Mouse (Mus musculus) cerebellum, postnatal 4 days (tissue): ENCODE data around the gene Spsb2.
A peak's percentile ranks its signal among the peaks of the same experiment; 100 is the strongest.
"Not testable (repeated sequence)": the region's sequence is repeated elsewhere in the genome, so short reads cannot be mapped to it uniquely, and the experiment has no call there.

ENCODE experiments used
- DNase-seq, 2 experiments: peaks; one replicate each; pipeline ENCODE4 v3.0.0; 2022; ENCODE audit warnings: low spot score in 2 of 2, mixed read lengths in 1 of 2

Gene Spsb2

DNA sequence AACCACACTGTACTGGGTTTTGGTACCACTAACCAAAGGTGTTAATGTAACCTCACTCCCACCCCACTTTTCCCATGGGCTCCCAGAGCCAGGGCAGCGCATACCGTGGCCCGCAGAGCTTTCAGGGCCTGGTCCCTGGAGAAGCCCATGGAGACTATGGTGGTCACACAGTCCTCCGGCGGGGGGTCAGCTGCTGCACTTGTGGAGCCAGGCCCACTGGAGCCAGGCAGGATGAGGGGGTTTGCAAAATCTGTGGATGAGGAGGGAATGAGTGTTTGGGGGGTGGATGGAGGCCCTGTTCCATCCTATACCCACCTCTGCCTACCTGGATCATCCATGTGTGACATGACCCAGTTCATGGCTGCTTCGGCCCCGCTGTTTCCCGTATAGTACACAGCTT lies 9.1 kb downstream of the Spsb2 start:
- peak in 1 of 2 experiments; percentile 18 for DNase-seq

DNA sequence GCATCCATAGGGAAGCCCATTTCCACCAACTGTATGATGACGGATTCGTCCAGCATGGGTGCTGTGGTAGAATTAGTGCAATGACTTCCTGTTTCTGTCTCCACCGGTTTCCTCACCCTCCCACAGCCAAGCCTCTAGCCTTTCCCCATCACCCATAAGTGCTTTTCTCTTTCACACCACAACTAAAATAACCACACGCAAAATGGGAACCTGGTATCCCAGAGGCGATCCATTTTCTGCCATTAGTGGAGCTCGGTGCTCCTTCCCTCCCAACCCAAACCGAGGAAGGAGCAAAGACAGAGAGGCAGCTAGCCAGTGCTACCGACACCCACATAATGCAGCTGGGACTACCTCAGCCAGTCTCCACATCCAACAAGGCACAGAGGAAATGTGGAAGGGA lies 9.5 kb downstream of the Spsb2 start:
- DNase-seq: no peak

DNA sequence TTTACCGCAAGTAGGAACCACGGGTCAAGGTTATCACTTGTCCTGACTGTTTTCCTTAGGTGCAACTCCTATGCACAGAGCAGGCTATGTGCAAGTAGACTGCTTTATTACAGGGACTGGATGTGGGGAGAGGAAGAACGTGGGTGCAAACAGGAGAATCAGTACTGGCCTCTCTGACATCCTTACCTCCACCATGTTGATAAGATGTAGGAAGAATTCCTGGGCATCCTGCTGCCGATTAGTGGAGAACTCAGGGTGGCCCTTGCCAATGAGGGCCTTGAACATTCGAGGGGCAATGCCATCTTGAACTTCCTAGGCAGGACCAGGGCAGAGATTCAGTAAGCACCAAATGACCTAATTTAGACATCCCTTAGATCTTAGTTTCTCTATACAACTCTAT lies 12.4 kb downstream of the Spsb2 start:
- no peak for DNase-seq

DNA sequence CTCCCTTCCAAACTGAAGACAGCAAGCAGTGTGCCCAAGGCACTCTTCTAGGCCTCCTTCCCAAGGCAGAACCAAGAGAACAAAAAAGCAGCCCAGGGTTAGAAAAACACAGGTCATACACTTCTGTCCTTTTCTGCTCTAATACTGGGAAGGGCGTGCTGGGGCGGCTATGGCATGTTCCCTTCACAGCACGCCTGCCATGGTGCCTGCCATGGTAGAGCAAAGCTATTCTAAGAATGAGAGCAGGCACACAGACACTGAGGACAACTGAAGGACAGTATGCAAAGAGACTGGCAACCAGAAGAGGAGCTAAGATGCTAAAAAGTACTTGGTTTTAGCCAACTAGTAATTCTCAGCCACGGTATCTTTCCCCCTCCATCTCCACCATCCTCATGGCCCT lies 13.6 kb downstream of the Spsb2 start:
- no peak for DNase-seq

DNA sequence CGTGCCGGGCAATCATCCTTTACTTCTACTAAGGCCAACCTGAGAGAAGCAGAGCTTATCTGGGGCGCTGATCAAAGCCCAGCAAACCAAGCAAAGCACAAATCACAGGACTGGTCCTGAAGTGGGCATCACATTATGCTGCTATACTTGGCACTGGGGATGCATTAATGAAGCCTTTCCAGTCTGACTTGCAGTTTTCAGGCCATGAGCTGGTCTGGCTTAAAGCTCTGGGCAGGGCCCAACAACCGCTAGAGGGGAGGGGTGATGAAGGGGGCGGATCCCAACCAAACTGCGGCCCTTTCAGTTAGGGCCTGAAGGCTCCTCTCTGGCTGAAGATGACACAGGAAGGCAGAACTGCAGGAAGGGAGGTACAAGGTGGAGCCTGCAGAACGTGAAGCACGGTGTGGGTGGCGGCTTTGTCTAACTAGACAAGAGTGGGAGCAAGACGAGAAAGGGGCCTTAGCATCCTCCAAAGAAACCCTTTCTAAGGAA lies 19.7 kb downstream of the Spsb2 start:
- DNase-seq: no peak

DNA sequence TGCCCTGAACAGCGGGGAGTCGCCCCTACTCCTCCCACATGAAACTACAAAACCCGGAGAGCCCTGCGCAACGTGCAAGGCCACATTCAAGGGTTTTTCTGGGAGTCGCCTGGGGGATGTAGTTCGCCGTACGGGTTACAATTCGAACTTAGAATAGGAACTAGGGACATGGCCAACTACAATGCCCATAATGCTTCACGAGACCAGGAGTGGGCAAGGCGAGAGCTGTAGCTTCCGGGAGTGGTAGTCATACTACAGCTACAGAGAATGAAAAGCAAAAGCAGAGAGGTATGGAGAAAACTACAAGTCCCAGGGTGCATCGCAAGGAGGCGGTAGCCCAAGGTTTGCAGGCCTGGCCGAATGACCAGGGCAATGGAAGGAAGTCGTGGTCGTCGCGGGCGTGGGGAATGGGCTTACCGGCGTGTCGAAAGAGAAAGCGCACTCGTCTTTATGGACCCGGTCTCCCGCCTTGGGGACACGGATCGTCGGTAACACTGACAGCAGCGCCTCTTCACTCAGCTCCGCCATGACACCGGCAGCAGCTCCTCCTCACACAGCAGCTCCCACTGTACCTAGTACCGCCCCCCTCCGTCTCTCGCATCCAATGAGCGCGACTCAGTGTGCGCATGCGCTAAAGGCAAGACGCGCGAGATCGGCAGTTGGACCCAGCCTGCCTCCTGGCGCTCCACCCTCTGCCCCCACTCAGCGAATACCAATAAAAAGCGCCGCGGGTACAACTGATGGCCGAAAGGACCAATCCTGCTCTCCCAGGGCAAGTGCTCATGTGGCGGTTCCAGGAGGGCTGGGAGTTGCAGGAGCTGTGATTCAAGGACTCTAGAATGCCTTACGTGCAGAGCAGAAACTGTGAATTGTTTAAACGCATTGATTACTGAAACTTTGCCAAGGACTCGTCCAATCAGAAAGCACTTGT lies 20.7 kb downstream of the Spsb2 start, which contains the start of the genes Usp5 and Cdca3:
Gene Usp5, minus strand, starts transcription at position 617 of the 931 bp plus-strand sequence.
Gene Cdca3, plus strand, starts transcription at position 680 of the 931 bp plus-strand sequence.
- peak; percentile 93 to 98 for DNase-seq

DNA sequence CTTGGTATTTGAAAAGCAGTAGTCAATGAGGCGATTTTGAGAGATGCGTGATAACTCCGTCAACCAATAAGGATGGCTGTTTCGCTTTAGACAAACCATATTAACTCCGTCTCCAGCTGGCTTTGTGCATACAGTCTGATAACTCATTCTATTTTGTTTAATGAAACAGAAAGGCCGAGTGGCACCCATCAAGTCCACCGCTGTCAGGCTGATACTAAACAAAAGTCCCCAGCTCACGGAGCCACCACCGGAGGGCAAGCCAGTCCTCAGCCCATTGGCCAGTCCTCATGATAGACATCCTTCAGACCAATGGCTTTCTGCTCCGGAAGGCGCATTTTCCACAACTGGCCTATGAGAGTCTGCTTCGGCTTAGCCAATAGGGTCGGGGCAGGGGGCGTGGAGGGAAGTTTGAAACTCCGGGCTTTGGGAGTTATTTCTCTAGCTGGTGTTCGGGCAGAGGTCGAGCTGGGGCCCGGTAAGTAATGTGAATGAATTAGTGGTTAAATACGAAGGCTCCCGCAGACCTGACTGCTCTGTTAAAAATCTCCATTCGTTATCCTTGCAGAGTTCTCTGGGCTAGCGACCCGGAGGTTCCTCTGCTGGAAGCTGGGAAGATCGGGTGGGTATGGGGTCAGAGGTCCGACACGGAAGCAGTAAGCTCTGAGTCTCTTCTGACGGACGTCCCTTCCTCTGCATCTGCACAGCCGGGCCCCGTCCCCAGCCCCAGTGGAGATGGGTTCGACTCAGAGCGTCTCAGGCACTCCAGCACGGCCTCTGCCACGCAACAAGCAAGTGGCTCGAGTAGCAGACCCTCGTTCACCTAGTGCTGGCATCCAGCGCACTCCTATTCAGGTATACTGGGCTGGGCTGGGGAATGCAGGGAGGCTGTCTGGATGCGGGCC lies 21.6 kb downstream of the Spsb2 start:
- DNase-seq: peak; percentile 73 to 90

DNA sequence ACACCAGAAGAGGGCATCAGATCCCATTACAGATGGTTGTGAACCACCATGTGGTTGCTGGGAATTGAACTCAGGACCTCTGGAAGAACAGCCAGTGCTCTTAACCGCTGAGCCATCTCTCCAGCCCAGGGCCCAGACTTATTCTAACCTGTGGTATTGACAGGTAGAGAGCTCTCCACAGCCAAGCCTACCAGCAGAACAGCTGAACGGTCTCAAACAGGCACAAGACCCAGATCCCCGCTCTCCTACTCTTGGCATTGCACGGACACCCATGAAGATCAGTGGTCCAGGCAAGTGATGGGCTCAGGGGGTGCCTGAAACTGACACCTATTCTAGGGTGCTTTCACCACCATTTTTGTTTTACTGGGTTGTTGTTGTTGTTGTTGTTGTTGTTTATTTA lies 22.7 kb downstream of the Spsb2 start:
- DNase-seq: not testable (repeated sequence)

DNA sequence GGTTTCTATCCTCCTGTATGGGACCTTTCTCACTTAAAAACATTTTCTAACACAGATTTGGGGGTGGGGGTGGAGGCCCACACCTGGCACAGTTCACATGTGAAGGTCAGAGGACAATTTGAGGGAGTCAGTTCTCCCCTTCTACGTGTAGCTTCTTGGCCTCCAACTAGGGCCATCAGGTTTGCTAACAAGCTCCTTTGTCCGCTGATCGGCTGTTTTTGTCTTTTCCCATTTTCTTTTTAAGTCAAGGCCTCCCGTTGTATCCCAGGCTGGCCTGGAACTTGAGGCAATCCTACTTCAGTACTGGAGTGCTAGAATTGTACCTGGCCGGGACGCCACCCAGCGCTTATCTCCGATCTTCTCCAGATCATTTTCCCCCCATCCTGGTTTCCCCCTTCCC lies 23.2 kb downstream of the Spsb2 start:
- DNase-seq: no peak

DNA sequence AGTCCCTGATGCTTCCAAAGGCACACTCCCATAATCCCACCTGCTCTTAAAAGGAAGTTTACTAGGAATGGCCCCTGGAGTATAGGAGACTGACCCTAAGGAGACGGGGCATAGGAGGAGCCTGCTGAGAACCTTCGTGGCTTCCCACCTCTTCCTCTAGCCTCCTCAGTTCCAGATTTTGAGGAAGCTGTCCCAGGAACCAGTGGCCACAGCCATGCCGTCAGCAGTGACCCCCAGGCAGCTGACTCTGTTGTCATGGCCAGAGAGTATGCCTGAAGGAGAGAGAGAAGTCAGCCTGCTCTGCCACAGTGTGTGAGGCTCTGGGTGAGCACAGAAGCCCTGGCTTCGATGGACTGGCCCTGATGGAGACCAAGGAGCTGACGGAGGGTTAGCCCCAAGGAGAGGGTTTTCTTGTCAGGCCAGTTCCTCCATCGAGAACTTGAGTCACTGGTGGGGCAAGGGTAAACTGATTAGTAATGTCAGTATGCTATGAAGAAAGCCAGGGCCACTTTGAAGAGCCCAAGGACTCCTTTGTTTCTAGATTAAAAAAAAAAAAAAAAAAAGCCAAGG lies 26.1 kb downstream of the Spsb2 start:
- no peak for DNase-seq

DNA sequence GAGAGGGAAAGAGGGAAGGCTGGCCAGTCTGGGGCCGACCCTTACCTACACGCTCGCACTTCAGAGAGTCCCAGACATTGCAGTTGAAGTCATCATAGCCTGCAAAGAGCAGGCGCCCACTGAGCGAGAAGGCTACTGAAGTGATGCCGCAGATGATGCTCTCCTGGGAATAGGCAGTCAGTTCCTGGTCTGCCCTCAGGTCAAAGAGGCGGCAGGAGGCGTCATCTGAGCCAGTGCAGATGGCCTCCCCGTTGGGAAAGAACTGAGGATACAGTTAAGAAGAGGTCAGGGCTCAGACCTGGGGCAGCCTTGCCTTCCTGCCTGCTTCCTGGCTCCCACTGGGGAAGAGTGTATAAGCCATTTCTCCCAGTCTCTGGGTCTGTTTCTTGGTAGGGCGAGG lies 27.1 kb downstream of the Spsb2 start:
- DNase-seq: no peak

DNA sequence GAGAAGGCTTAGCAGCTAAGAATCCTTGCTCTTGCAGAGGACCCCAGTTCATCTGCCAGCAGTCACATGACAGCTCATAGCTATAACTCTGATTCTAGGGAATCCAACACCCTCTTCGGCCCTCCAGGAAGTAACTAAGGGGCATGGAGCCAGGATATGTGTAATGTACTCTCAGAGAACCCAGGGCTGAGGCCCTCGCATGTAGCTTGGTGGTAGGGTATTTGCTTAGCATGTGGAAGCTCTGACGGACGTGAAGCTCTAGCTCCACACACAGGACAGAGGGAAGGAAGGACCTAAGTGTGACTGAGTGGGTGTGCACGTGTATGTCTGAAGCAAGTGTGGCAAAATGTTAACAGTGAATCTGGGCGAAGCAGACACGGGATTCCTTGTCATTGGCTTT lies 27.9 kb downstream of the Spsb2 start:
- no peak for DNase-seq

DNA sequence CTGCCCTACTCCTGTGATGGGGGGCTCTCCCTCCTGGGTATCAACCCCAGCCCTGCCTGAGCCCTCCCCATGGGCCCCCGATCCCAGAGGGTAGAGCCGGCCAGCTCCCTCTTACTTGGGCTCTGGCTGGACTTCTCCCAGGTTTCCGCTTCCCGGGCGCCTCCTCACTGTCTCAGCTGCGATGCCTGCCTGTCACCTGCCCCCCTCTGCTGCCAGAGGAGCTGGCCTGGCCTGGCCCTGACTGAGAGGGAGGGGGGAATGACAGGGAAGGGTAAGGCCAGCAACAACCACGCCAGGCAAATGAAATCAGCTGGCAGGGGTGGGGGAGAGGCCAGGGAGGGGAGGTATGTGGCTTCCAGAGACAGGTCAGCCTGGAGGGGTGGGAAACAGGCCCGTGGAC lies 31.3 kb downstream of the Spsb2 start:
- DNase-seq: no peak

DNA sequence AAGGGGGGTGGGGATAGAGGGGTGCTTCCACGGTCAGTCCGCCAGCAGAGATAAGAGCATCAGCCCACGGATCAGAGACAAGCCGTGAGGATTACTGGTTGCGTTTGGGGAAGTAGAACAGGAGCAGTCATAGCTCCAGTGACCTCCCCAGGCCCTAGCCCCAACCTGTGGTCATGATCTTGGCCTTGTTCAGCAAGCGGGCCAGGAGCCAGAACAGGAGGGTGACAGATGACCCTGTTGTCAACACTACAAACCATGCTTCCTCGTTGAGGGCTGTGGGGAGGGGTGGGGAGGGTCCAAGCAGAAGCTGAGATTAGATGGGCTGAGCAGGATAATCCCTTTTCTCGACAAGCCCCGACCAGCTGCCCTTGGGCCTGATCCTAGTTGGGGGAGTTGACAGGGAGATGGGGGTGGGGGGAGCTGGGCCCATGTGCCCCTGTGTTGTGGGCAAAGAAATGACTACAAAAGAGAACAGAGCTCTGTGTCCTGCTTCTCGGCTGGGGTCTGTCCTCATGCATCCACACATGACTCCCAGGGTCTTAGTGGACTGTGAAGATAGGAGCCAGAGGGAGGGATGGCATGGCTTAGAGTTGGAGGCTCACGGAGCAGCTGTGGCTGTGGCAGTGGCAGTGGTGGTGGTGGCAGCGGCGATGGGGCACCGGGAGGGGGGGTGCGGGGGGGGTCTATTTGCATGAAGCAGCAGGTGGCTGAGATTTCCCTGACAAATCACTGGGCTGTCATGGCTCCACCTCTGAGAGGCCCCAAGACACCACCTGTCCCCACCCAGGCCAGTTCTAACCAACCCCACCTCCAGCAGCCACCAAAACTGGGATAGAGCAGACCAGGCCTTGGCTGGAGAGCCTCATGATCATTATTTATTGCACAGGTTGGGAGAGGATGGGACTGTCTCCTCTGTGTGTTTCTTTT lies 32.0 kb downstream of the Spsb2 start, which contains the start of gene Gnb3:
Gene Gnb3, minus strand, starts transcription at position 35 of the 927 bp plus-strand sequence.
- no peak for DNase-seq

DNA sequence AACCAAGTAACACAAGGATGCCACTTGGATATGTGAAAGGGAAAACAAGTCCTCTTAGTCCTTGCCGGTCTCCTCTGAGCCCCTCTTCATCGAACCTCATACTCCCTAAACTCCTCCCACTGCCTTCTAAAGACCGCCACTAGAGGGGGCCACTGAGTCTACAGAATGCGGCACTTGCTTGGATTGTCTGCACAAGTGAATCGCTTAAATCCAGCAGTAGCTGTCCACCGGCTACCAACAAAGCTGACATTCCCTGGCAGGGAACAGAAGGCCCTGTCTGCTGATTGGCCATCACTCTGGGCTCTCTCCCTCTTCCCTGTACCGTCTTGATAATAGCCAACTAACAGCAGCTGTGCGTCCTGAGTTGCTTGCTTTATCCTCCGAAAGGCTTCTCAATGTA lies 38.8 kb downstream of the Spsb2 start:
- DNase-seq: peak; percentile 97 to 99

DNA sequence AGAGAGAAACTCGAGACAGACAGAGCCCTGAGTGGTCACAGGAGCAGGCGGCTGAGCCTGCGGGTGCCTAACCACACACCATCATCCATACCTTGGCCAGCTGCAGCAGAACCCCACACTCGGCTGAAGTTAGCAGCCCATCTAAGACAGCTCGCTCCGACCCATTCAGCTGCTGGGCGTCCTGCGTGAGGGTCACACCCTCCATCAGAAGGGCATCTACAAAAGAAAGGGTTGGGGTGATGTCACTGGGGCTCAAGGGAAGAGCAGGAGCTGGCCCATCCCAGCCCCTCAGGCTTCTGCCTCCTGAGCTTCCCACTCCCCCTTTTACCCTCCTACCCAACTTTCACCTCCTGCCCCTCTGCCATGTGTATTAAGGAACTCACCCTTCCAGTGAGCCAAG lies 42.1 kb downstream of the Spsb2 start:
- DNase-seq: no peak

DNA sequence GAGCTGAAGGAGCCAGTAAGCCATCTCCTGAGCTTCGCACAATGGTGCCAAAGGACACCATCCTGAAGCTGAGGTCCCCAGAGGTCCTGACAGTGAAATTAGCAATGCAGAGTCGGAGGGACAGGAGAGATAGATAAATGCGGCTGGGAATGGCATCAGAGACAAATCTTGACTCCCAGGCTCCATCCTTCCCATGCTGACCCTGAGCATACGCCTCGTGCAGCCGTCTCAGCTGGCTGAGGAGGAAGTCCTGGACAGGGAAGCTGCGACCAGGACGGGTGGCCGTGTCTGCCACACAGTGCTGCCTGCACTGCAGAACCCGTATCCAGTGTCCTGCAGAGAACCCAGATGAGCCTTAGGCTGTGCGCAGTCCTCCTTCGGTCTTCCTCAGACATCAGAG lies 46.2 kb downstream of the Spsb2 start:
- DNase-seq: no peak

DNA sequence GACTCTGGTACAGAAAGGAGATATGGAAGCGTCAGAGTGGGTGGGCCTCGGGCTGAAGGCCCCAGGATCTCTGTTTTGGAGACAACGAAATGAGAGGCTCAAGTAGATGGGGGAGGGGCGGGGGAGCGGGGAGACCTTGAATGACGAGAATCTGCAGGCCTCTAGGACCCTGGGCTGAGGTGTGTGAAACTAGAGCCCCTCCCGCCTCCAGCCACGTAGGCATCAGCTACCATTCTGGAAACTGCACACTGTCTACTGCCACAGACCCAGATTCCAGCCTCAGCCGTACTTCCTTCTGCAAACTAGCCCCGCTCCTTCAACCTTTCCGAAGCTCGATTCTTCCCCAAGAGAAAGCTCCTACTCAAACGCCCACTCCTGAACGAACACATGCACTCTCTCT lies 47.9 kb downstream of the Spsb2 start:
- peak in 1 of 2 experiments; percentile 61 for DNase-seq

DNA sequence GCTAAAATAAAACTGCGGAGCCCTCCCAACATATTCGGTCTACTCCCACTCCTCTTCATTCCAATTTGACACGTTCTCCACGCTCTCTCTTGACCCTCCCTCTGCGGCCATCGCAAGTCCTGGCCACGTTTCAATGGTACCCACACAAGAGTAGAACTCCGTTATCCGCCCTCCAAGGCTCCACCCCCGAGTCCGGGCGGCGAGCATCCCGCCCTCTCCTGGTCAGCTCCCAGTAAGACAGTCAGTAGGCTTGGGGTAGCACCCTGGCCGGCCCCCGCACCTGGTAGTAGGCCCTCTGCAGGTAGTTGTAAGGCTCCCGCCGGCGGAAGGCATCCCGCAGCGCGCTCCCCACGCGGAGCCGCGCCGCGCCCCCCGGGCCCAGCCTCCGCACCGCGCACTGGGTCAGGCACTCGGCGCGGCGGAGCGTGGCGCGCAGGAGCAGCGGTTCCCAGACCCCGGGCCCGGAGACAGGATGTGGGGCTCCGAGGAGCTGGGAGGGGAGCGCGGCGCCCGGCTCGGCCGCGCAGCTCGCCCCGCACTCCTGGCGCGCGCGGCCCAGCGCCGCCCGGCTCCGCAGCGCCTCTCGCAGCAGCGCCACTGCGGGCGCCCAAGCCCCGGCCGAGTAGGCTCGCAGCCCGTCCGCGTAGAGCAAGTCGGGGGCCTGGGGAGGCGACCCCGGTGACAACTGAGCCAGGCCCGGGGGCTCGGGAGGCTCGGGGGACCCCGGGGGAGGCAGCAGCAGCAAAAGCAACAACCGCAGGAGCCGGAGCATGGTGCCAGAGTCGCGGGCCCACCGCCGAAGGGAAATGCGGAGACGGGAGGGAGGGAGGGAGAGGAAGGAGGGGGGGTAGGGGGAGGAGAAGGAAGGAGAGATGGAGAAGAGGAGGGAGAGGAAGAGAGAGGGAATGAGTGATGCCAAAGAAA lies 48.7 kb downstream of the Spsb2 start, which contains the start of gene P3h3:
Gene P3h3, minus strand, starts transcription at position 837 of the 924 bp plus-strand sequence.
- peak; percentile 72 to 90 for DNase-seq
